Mouse (Mus musculus): Measurements from ENCODE around the gene Acad10.

DNA sequence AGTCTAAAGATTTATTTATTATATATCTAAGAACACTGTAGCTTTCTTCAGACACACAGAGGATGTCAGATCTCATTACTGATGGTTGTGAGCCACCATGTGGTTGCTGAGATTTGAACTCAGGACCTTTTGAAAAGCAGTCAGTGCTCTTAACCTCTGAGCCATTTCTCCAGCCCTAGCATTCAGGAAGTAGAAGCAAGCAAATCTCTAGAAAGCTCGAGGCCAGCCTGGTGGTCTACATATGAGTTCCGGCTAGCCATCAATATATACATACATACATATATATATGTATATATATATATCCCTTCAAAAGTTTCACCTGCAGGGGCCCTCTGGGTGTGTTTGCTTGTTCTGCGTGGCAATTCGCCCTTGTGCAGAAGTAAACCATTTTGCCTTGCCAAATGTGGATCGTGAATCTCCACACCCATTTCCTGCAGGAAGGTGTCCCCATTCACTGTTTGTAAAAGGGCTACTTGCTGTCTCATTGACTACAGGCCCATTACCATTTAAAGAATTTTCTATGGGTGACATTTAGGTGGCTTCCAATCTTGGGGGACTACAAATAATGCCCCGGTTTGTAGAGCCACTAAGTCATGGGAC is 65.5 kb downstream of the Acad10 start:
- TF ChIP-seq CTCF (IDR thresholded peaks at IDR 0.05; ENCODE audit: low read depth, low read length) (no peak), GATA2 (IDR thresholded peaks at IDR 0.05; ENCODE audit: borderline replicate concordance, low read depth, low read length) (no peak)

Data from G1E (cell line).